Mouse (Mus musculus) lung, postnatal 0 days (tissue): ENCODE measurements around the gene Fam117a. TPM values are rescaled to one million over a fixed set of nuclear protein-coding genes. Genes with fewer than 3 reads are reported as not detected.
A peak's percentile ranks its signal among the peaks of the same experiment; 100 is the strongest.

ENCODE experiments used
- ATAC-seq: fragments of 200-750 bp; cut with Nextera tagmentation; 2 replicates; pipeline ENCODE4 v1.8.0; 2017; ENCODE audit warnings: moderate library complexity
- DNase-seq: peaks from one replicate; pipeline ENCODE4 v3.0.0-alpha.2; 2016; ENCODE audit warnings: low spot score
- H3K27ac ChIP-seq: fragments of 300-500 bp; sonication (generic); 2 replicates; pipeline ENCODE4 v1.5.1; 2014; ENCODE audit warnings: antibody characterized with exemption, mild to moderate bottlenecking, low read length, mixed read lengths
- H3K27me3 ChIP-seq: fragments of 300-500 bp; sonication (generic); replicated peaks from 2 replicates; pipeline ENCODE4 v1.6.1; 2014; ENCODE audit warnings: low read length, mixed read lengths; ENCODE audit not compliant: insufficient read depth
- H3K36me3 ChIP-seq: fragments of 300-500 bp; sonication (generic); 2 replicates; pipeline ENCODE4 v1.6.1; 2014; ENCODE audit warnings: low read length, mixed read lengths; ENCODE audit not compliant: insufficient read depth
- H3K4me1 ChIP-seq: fragments of 300-500 bp; sonication (generic); 2 replicates; pipeline ENCODE4 v1.6.1; 2014; ENCODE audit warnings: antibody characterized with exemption, low read depth, low read length, mixed read lengths; ENCODE audit not compliant: insufficient read depth
- H3K4me2 ChIP-seq: fragments of 300-500 bp; sonication (generic); replicated peaks from 2 replicates; pipeline ENCODE4 v1.6.1; 2014; ENCODE audit warnings: low read depth, mild to moderate bottlenecking, low read length, moderate library complexity, mixed read lengths
- H3K4me3 ChIP-seq: fragments of 300-500 bp; sonication (generic); 2 replicates; pipeline ENCODE4 v1.5.1; 2014; ENCODE audit warnings: low read depth, low read length
- H3K9ac ChIP-seq: fragments of 300-500 bp; sonication (generic); replicated peaks from 2 replicates; pipeline ENCODE4 v1.6.1; 2014; ENCODE audit warnings: low read depth, mild to moderate bottlenecking
- H3K9me3 ChIP-seq: fragments of 300-500 bp; sonication (generic); 2 replicates; pipeline ENCODE4 v1.6.1; 2016; ENCODE audit warnings: low read length, mixed read lengths
- CTCF ChIP-seq: IDR thresholded peaks from 2 replicates; pipeline ENCODE4 v1.5.1; 2016; ENCODE audit warnings: antibody characterized with exemption, mild to moderate bottlenecking
- EP300 ChIP-seq: IDR thresholded peaks from 2 replicates; pipeline ENCODE4 v1.6.1; 2016; ENCODE audit warnings: antibody characterized with exemption, mild to moderate bottlenecking, control low read depth
- WGBS: fragments of 180-500 bp; shearing (Covaris S2); extraction: QIAGEN DNeasy Blood & Tissue Kit; methylation state at CpG from one replicate; pipeline ENCODE4 v1.1.7; 2014; 5-methylcytosine and 5-hydroxymethylcytosine counted together
- polyA plus RNA-seq: library from polyadenylated mRNA; unstranded; fragments of >200 nt; fragmentation: Nextera tagmentation; extraction: Ambion mirVana; gene quantifications from 2 replicates; pipeline ENCODE4 v1.2.1, GENCODE M21; 2015

Gene Fam117a
- polyA plus RNA-seq, result 20.4 and 21.6 TPM in 2 replicates

DNA sequence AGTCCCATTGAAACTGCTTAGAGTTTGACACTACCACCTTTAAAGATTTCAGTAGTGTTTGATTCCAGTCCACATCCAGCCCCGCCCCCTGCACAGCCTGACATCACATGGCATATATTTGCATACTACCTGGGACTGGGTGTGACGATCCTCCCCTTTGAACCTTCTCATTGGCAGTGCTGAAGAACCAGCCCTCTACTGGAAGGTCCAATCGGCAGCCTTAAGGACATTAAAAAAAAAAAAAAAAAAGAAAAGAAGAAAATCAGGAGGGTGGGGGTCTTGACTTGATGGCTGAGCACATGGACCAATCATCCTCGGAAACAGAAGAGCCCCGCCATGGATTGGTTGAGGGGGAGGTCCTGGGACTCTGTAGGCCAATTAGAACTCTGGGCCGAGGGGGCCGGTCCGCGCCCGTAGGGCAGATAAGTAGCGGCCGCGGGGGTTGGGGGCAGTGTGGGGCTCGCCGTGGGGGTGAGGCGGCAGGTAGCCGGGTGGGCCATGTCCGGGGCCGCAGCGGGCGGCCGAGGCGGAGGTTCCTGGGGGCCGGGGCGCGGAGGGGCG lies at the start of gene Fam117a:
Gene Fam117a (plus strand): TSS at position 451 of the 561 bp plus-strand sequence.
- ATAC-seq (peak; percentile 94), DNase-seq (peak; percentile 98)
- under 1% methylated on average over 10 of the region's 27 CpGs for WGBS
- peak within 1 kb of the TSS; percentile 86 for H3K27ac ChIP-seq
- no peaks in the 10 kb centered on the region for H3K27me3 ChIP-seq
- H3K36me3 ChIP-seq, result no peaks in the 10 kb centered on the region
- peaks cover 13% of the 10 kb centered on the region for H3K4me1 ChIP-seq
- H3K4me3 ChIP-seq, result peak within 1 kb of the TSS; percentile 77
- H3K4me2 ChIP-seq, result peak within 1 kb of the TSS; percentile 92
- peak; percentile 72 for TF ChIP-seq EP300
- no peak; the same call in 1 of the 2 replicates for TF ChIP-seq CTCF
- H3K9me3 ChIP-seq, result no peaks in the 10 kb centered on the region
- peak within 1 kb of the TSS; percentile 65 for H3K9ac ChIP-seq

- Histone ChIP-seq H3K9ac (no peak overlapping the region), H3K36me3 (peaks cover 17% of the 10 kb centered on the region; the same call in 1 of the 2 replicates), H3K4me2 (no peak overlapping the region), H3K27me3 (no peaks in the 10 kb centered on the region), H3K27ac (no peak overlapping the region), H3K9me3 (no peaks in the 10 kb centered on the region), H3K4me3 (no peak overlapping the region), H3K4me1 (no peaks in the 10 kb centered on the region)
- WGBS, result 65% methylated on average over 4 of the region's 4 CpGs
- no peak for ATAC-seq
- DNase-seq, result peak; percentile 14
- TF ChIP-seq CTCF, result no peak
- no peak for TF ChIP-seq EP300
These were observed 44.8 kb upstream of the Fam117a start for GRCm38 (mm10) chr11:95291998-95292397.

DNA sequence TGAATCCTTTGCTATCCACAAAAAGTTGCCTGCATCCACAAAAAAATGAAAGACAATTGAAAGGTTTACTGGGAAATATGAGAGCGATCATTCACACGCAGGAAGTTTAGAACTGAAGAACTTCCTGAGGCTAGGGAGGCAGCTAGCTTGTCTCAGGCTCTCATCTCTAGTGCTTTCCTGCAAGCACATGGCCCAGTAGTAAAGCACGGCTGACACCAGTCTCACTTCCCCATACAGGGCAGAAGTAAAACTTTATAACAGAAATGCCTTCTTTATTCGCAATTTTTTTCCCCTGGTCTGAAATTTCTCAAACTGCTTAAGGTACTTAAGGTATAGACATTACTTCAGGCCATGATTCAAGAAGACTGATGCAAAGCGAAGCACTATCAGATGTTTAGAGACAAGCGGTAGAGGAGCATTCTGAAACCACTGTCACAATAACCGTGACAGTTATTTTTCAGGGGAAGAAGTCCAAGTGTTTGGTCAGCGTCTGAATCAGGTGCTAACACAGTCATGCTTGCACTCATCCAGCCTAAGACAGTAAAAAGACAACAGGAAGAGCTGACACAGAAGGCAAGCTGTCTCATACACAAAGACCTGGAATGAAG lies 43.7 kb upstream of the Fam117a start:
- peaks cover 15% of the 10 kb centered on the region; the same call in 1 of the 2 replicates for H3K36me3 ChIP-seq
- no peak overlapping the region for H3K27ac ChIP-seq
- no peak overlapping the region for H3K4me3 ChIP-seq
- ATAC-seq (peak; percentile 68), DNase-seq (peak; percentile 43)
- H3K4me1 ChIP-seq, result no peaks in the 10 kb centered on the region
- H3K27me3 ChIP-seq, result no peaks in the 10 kb centered on the region
- no peak overlapping the region for H3K9ac ChIP-seq
- no peaks in the 10 kb centered on the region for H3K9me3 ChIP-seq
- WGBS, result 67% methylated on average over 8 of the region's 8 CpGs
- no peak overlapping the region for H3K4me2 ChIP-seq
- TF ChIP-seq EP300 (no peak), CTCF (no peak)

DNA sequence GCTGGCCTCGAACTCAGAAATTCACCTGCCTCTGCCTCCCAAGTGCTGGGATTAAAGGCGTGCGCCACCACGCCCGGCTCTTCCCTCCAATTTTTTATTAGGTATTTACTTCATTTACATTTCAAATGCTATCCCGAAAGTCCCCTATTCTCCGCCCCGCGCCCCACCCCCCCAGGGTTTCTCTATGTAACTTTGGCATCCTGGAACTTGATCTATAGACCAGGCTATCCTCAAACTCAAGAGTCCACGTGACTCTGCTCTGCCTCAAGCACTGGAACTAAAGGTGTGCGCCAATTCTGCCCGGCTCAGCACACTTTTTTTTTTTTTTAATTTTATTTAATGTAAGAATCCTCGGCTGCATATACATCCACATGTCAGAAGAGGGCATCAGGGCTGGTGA lies 41.1 kb upstream of the Fam117a start:
- H3K27ac ChIP-seq, result no peak overlapping the region
- ATAC-seq, result no peak
- 92% methylated on average over 13 of the region's 13 CpGs for WGBS
- DNase-seq, result no peak
- peaks cover 10% of the 10 kb centered on the region; the same call in 1 of the 2 replicates for H3K36me3 ChIP-seq
- H3K27me3 ChIP-seq, result no peaks in the 10 kb centered on the region
- no peak for TF ChIP-seq CTCF
- TF ChIP-seq EP300, result no peak
- no peak overlapping the region for H3K4me3 ChIP-seq
- no peak overlapping the region for H3K9ac ChIP-seq
- H3K9me3 ChIP-seq, result no peaks in the 10 kb centered on the region
- no peaks in the 10 kb centered on the region for H3K4me1 ChIP-seq
- no peak overlapping the region for H3K4me2 ChIP-seq

GRCm38 (mm10) chr11:95298146-95298545 lies 38.7 kb upstream of the Fam117a start:
- DNase-seq (peak; percentile 72), ATAC-seq (0 out of 2 replicates have a peak, but pooled peaks have one; percentile 32)
- TF ChIP-seq CTCF, result peak; percentile 94
- TF ChIP-seq EP300, result peak; percentile 40
- Histone ChIP-seq H3K4me3 (no peak overlapping the region), H3K9ac (no peak overlapping the region), H3K36me3 (peaks cover 20% of the 10 kb centered on the region; the same call in 1 of the 2 replicates), H3K27me3 (no peaks in the 10 kb centered on the region), H3K4me2 (no peak overlapping the region), H3K9me3 (no peaks in the 10 kb centered on the region), H3K4me1 (no peaks in the 10 kb centered on the region), H3K27ac (no peak overlapping the region)
- WGBS, result 13% methylated on average over 2 of the region's 2 CpGs

- no peak overlapping the region for H3K9ac ChIP-seq
- H3K27ac ChIP-seq, result no peak overlapping the region
- WGBS, result 88% methylated on average over 12 of the region's 12 CpGs
- H3K4me2 ChIP-seq, result no peak overlapping the region
- no peaks in the 10 kb centered on the region for H3K9me3 ChIP-seq
- peaks cover 20% of the 10 kb centered on the region; the same call in 1 of the 2 replicates for H3K36me3 ChIP-seq
- no peak for DNase-seq
- no peaks in the 10 kb centered on the region for H3K27me3 ChIP-seq
- TF ChIP-seq CTCF, result no peak
- TF ChIP-seq EP300, result no peak
- no peak for ATAC-seq
- no peak overlapping the region for H3K4me3 ChIP-seq
- H3K4me1 ChIP-seq, result no peaks in the 10 kb centered on the region
These were observed 36.9 kb upstream of the Fam117a start for GRCm38 (mm10) chr11:95299886-95300285.
